Mouse (Mus musculus) heart, embryonic 10.5 days (tissue): ENCODE data around the gene Plppr5. TPM values are rescaled to one million over a fixed set of nuclear protein-coding genes. Genes with fewer than 3 reads are reported as not detected.

ENCODE experiments used
- DNase-seq: peaks from one replicate; pipeline ENCODE4 v3.0.0-alpha.2; 2017; ENCODE audit warnings: low spot score
- H3K27ac ChIP-seq: fragments of 300-500 bp; sonication (generic); 2 replicates; pipeline ENCODE4 v1.5.1; 2016; ENCODE audit warnings: mild to moderate bottlenecking
- H3K27me3 ChIP-seq: fragments of 300-500 bp; sonication (generic); 2 replicates; pipeline ENCODE4 v1.6.1; 2016; ENCODE audit warnings: mild to moderate bottlenecking; ENCODE audit not compliant: poor library complexity, insufficient read depth, severe bottlenecking
- H3K36me3 ChIP-seq: fragments of 300-500 bp; sonication (generic); 2 replicates; pipeline ENCODE4 v1.6.1; 2016; ENCODE audit warnings: mild to moderate bottlenecking, moderate library complexity
- H3K4me1 ChIP-seq: fragments of 300-500 bp; sonication (generic); 2 replicates; pipeline ENCODE4 v1.6.1; 2016; ENCODE audit warnings: mild to moderate bottlenecking
- H3K4me3 ChIP-seq: fragments of 300-500 bp; sonication (generic); 2 replicates; pipeline ENCODE4 v1.5.1; 2016; ENCODE audit warnings: mild to moderate bottlenecking, moderate library complexity
- H3K9me3 ChIP-seq: fragments of 300-500 bp; sonication (generic); 2 replicates; pipeline ENCODE4 v1.6.1; 2016; ENCODE audit warnings: mild to moderate bottlenecking, moderate library complexity
- WGBS: fragments of 180-500 bp; shearing (Covaris S2); methylation state at CpG from one replicate; pipeline ENCODE4 v1.1.7; 2016; 5-methylcytosine and 5-hydroxymethylcytosine counted together
- polyA plus RNA-seq: library from polyadenylated mRNA; unstranded; fragments of >200 nt; fragmentation: Nextera tagmentation; extraction: Ambion mirVana; gene quantifications from 2 replicates; pipeline ENCODE4 v1.2.1, GENCODE M21; 2016

Plppr5 gene
- 5.2 and 5.3 TPM in 2 replicates for polyA plus RNA-seq

DNA sequence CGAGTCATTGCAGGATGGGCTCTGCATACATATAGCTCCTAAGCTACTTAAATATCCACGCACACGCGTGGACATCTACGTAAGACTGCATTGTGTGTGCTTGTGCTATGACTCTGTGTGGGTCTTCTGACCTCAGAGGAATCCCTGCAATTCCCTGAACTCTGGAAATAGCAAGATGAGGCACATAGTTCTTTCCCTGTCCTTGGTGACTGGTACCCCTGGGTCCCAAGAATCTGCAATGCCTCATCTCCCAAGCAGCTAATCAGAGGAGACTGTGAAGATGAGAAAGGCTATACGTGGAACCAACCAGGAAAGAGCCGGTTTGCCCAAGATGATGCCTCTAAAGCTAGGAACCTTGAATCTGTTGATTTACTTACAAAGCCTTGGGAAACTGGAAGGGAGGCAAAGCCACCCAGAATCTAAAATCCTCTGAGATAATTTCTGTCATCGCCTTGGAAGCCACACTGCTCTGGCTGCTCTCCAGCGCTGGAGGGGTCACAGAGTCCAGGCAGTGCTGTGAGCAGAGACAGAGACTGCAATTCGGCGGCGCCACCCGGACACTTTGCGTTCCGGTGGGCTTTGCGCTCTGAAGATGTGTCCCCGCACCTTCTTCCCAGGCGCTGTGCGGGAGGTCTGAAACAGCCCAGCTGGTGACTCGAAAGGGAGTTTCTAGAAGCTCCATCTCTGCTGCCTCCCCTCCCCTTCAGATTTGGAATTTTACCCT, at the start of gene Plppr5:
Gene Plppr5, plus strand, starts transcription at position 308 of the 724 bp plus-strand sequence.
- WGBS: 16% methylated on average over 20 of the region's 20 CpGs
- Histone ChIP-seq H3K4me1 (peaks cover 21% of the 10 kb centered on the region), H3K9me3 (no peaks in the 10 kb centered on the region), H3K36me3 (no peaks in the 10 kb centered on the region), H3K4me3 (peak within 1 kb of the TSS; percentile 76), H3K27ac (peak within 1 kb of the TSS; percentile 92), H3K27me3 (peaks cover 23% of the 10 kb centered on the region)
- DNase-seq: peak; percentile 81

DNA sequence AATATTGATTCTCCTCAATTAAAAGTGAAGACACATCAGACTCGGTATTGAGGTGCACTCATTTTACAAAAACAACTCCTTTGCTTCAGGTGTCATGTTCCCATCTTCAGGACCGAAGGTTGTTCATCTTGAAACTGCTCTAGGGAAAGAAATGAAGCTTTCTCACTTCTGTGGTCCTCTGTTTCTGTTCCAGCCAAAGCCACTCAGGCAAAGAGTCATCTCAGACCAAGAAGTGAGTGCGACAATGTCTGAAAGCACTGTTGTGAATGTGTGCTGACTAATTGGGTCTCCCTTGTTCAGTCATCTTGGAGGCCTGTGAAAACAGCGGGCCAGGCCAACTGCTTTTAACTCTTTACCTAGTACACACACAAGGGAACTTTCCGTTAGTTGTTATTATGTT, 24.7 kb upstream of the Plppr5 start:
- no peak overlapping the region for H3K27ac ChIP-seq
- no peak for DNase-seq
- H3K36me3 ChIP-seq: no peaks in the 10 kb centered on the region
- WGBS: 86% methylated on average over 5 of the region's 5 CpGs
- no peaks in the 10 kb centered on the region for H3K4me1 ChIP-seq
- no peak overlapping the region for H3K4me3 ChIP-seq
- H3K9me3 ChIP-seq: no peaks in the 10 kb centered on the region
- no peaks in the 10 kb centered on the region for H3K27me3 ChIP-seq

DNA sequence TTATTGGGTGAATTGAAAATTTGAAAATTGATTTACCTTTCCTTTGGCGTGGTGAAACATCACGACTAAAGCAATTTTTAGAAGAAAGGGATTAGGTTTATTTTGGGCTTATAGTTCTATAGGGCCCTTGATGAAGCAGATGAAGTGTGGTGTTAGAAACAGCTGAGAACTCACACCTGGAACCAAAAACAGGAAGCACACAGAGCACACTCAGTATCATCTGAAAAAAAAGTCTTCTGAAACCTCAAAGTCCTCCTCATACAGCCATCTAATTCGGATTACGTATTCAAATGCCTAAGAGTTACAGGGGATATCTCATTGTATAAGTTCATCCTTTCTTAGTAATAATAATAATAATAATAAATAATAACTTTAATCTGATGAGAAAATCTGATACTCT, 24.1 kb upstream of the Plppr5 start:
- no peak overlapping the region for H3K4me3 ChIP-seq
- no peaks in the 10 kb centered on the region for H3K4me1 ChIP-seq
- no peak overlapping the region for H3K27ac ChIP-seq
- no peaks in the 10 kb centered on the region for H3K27me3 ChIP-seq
- no peaks in the 10 kb centered on the region for H3K9me3 ChIP-seq
- no peak for DNase-seq
- WGBS: 94% methylated on average over 4 of the region's 4 CpGs
- H3K36me3 ChIP-seq: no peaks in the 10 kb centered on the region

DNA sequence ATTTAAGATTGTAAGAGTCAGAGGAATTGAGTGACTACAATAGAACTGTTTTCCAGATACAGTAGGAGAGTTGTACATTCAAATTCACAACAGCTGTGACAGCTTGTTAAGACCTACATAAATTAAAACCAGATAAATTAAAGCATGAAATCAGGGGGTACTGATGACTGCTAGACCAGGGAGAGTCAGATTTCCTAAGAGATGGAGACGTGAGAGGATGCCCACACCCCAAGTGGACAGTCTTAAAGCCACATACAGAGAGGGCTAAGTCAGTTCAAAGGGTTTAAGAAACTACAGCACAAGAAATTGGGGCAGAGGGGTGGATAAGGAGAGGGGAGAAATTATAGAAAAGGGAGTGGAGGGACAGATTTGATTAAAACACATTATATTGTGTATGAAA, 17.7 kb upstream of the Plppr5 start:
- Histone ChIP-seq H3K4me3 (no peak overlapping the region), H3K9me3 (no peaks in the 10 kb centered on the region), H3K27me3 (no peaks in the 10 kb centered on the region), H3K4me1 (0 out of 2 replicates have a peak, but pooled peaks cover 2% of the 10 kb centered on the region), H3K27ac (no peak overlapping the region), H3K36me3 (no peaks in the 10 kb centered on the region)
- 52% methylated on average over 1 of the region's 1 CpGs for WGBS
- no peak for DNase-seq

DNA sequence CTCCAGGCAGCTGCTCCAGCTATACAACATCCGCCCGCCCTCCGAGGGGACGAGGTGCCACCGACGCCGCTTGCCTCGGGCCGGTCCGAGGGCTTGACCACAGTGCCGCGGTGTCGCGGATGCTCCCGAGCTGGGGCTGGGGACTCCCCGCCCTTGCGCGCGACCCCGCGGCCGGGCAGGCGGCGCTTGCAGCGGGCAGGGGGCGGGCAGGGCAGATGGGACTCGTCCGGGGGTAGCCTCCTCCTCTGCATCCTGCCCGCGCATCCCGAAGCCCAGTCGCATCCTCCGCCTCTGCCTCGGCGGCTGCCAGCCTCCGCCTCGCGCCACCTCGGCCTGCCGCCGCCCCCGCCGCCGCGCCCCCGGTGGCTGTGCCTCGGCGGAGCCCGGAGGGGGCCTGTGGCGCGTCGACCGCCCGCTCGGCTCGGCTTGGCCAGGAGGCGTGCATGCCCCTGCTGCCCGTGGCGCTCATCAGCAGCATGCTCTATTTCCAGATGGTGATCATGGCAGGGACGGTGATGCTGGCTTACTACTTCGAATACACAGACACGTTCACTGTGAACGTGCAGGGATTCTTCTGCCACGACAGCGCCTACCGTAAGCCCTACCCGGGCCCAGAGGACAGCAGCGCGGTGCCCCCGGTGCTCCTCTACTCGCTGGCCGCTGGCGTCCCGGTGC, 754 bp downstream of the Plppr5 start:
- H3K4me1 ChIP-seq: peaks cover 21% of the 10 kb centered on the region
- peaks cover 23% of the 10 kb centered on the region for H3K27me3 ChIP-seq
- H3K9me3 ChIP-seq: no peaks in the 10 kb centered on the region
- H3K36me3 ChIP-seq: no peaks in the 10 kb centered on the region
- WGBS: under 1% methylated on average over 73 of the region's 74 CpGs
- peak overlapping the region; percentile 92 for H3K27ac ChIP-seq
- H3K4me3 ChIP-seq: peak overlapping the region; percentile 76
- no peak for DNase-seq

DNA sequence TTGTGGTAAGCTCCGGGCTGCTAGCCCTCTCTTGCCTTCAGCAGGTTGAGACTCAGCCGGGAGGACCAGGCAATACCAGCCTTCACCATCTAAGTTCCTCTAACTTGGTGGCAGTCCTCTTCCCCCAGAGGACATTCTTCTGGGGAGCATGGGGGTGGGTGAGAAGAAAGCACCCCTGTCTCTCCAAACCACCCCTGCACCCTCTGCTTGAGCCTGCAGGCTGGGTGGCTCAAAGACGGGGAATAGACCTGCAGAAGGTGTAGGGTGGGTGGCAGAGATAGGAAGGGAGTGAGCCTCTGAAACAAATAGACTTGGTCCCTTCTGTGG, 1.3 kb downstream of the Plppr5 start:
- 18% methylated on average over 3 of the region's 3 CpGs for WGBS
- peaks cover 21% of the 10 kb centered on the region for H3K4me1 ChIP-seq
- H3K9me3 ChIP-seq: no peaks in the 10 kb centered on the region
- DNase-seq: no peak
- H3K36me3 ChIP-seq: no peaks in the 10 kb centered on the region
- H3K4me3 ChIP-seq: peak overlapping the region; percentile 76
- peak overlapping the region; percentile 92 for H3K27ac ChIP-seq
- H3K27me3 ChIP-seq: peaks cover 23% of the 10 kb centered on the region

DNA sequence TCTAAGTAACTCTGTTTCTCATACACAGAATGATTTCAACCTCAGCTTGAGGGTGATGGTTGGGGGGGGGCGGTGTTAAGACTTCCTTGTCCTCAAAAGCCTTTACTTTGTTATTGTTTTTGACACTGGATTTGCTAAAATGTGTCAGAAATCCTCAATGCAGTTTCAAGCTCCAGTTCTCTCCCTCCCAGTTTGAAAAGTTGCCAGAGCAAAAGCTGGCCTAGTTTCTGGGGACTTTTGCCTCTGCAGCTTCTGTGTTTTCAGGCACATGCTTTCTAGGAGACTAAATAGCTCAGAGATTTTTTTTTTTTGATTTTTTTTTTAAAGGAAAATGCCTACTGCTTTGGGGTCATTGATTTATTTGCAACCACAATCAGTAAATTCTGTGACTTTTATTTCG, 2.7 kb downstream of the Plppr5 start:
- peaks cover 21% of the 10 kb centered on the region for H3K4me1 ChIP-seq
- no peaks in the 10 kb centered on the region for H3K36me3 ChIP-seq
- no peak overlapping the region for H3K27ac ChIP-seq
- WGBS: 97% methylated on average over 2 of the region's 2 CpGs
- H3K4me3 ChIP-seq: no peak overlapping the region
- H3K27me3 ChIP-seq: peaks cover 23% of the 10 kb centered on the region
- H3K9me3 ChIP-seq: no peaks in the 10 kb centered on the region
- no peak for DNase-seq

DNA sequence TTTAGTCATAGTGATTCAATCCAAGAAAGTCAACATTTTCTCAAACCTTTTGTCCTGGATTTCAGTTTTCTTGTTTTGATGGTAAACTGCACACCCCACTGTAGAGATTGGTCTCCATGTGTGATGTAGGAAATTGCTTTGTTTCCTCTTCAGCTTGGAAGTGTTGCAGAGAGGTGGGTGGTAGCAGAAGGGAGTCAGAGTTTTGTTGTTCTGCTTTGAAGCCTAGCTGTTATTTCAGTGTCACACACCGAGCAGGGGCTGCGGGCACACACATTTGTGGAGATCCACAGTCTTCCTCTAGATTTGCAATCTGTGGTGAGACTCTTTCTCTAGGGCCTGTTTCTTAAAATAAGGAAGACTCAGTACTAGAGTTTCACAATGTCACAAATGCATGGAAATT, 8.0 kb downstream of the Plppr5 start:
- WGBS: 77% methylated on average over 2 of the region's 2 CpGs
- H3K27ac ChIP-seq: no peak overlapping the region
- H3K4me3 ChIP-seq: no peak overlapping the region
- no peaks in the 10 kb centered on the region for H3K36me3 ChIP-seq
- no peaks in the 10 kb centered on the region for H3K27me3 ChIP-seq
- H3K9me3 ChIP-seq: no peaks in the 10 kb centered on the region
- DNase-seq: no peak
- no peaks in the 10 kb centered on the region; the same call in 1 of the 2 replicates for H3K4me1 ChIP-seq

DNA sequence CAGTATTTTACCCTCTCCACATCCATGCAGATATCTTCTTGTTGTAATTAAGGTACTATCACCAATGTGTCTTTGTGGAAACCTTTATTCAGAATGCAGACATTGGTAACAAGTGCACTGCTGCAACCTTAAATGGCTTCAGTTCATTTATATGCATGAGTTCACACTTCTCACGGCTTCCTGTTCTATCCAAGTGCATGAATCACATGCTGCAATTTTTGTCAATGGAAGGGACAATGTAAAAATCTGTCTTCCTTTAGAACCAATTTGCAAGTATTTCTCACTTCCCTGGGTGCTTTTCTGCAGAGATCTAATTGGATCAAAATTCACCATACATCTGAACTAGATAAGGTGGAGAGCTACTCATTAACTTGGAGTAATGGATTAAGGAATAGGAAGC, 27.8 kb downstream of the Plppr5 start:
- Histone ChIP-seq H3K27ac (no peak overlapping the region), H3K4me3 (no peak overlapping the region), H3K9me3 (no peaks in the 10 kb centered on the region), H3K36me3 (no peaks in the 10 kb centered on the region), H3K27me3 (no peaks in the 10 kb centered on the region), H3K4me1 (0 out of 2 replicates have a peak, but pooled peaks cover 2% of the 10 kb centered on the region)
- DNase-seq: no peak
- 85% methylated on average over 1 of the region's 1 CpGs for WGBS

DNA sequence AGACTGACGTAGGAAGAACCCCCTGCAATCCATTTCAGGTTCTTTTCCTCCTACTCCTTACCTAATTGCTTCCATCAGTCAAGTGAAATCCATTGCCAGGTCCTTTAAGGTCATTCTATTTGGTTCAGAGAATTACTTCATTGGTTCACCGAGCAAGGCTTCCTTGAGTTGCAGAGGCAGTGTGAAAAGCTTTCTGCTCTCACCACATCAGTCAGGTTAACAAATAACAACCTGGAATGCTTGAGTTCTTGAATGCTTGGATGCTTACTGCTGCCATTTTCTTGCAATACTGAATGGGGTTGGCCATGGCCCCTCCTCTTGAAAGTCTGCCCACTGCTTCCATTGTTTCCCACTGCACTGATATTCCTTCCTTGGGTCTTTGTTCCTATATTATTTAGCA, 28.8 kb downstream of the Plppr5 start:
- Histone ChIP-seq H3K27me3 (no peaks in the 10 kb centered on the region), H3K27ac (no peak overlapping the region), H3K9me3 (no peaks in the 10 kb centered on the region), H3K4me1 (peaks cover 7% of the 10 kb centered on the region; the same call in 1 of the 2 replicates), H3K36me3 (no peaks in the 10 kb centered on the region), H3K4me3 (no peak overlapping the region)
- WGBS: 70% methylated on average over 2 of the region's 2 CpGs
- DNase-seq: no peak

DNA sequence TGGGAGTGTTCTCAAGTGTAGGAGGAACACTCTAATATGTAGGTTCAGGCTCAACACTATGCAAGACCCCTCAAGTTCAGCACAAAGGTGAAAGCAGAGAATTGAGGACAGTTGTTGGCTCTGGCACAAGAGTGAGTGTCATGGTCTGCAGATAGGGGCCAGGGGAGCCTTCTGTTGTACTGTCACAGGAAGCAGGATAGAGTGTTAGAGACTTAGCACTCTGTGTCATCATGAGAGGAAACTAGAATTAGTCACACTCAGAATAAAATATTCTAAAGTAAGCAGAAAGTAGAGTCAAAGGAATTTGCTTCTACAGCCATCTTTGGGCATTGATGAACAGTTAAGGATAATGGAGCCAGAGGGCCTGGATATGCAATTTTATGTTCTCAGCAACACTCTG, 31.7 kb downstream of the Plppr5 start:
- Histone ChIP-seq H3K4me1 (peaks cover 17% of the 10 kb centered on the region; the same call in 1 of the 2 replicates), H3K27ac (no peak overlapping the region), H3K27me3 (no peaks in the 10 kb centered on the region), H3K4me3 (no peak overlapping the region), H3K36me3 (no peaks in the 10 kb centered on the region), H3K9me3 (no peaks in the 10 kb centered on the region)
- DNase-seq: no peak

DNA sequence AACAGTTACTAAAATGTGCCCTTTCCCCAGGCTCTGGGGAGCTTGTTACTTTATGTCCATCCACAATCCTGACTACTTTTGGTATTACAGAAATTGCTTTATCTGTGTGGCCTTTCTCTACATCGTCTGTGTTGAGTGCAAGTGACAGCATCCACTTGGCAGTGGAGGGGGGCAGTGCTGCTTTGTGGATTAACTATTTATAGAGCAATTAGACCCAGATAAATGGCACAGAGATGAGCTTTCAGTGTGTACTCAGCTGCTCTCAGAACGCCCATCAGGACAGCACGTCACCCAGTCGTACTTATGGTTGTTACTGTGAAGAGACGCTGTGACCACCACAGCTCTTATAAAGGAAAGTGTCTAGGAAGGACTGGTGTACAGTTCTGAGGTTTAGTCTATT, 36.8 kb downstream of the Plppr5 start:
- Histone ChIP-seq H3K27me3 (no peaks in the 10 kb centered on the region), H3K4me1 (peaks cover 17% of the 10 kb centered on the region; the same call in 1 of the 2 replicates), H3K36me3 (no peaks in the 10 kb centered on the region), H3K9me3 (no peaks in the 10 kb centered on the region), H3K27ac (peak overlapping the region; percentile 12; the same call in 1 of the 2 replicates), H3K4me3 (no peak overlapping the region)
- DNase-seq: no peak
- 38% methylated on average over 5 of the region's 5 CpGs for WGBS

DNA sequence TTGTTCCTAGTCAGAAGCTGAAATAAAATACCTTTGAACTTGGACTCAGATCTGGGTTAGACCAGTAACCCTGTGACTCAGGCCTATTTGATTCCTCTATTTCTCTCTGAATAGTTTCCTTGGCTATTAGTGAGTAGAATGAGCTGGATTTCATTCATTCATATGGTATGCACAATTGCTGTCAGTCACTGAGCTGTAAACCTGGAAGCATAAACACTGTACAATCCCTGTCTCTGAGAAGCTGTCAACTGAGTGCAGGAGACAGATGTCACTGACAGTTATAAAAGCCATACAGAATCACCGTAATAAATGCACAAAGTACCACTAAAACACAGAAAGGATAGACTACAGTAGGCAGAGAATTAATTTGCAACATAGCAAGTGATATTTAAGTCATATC, 40.2 kb downstream of the Plppr5 start:
- Histone ChIP-seq H3K27ac (no peak overlapping the region), H3K27me3 (no peaks in the 10 kb centered on the region), H3K36me3 (no peaks in the 10 kb centered on the region), H3K9me3 (no peaks in the 10 kb centered on the region), H3K4me3 (no peak overlapping the region), H3K4me1 (peaks cover 16% of the 10 kb centered on the region; the same call in 1 of the 2 replicates)
- 71% methylated on average over 1 of the region's 1 CpGs for WGBS
- no peak for DNase-seq
